Mouse (Mus musculus): ENCODE data around the gene Trmt112.

The Trmt112 gene

DNA sequence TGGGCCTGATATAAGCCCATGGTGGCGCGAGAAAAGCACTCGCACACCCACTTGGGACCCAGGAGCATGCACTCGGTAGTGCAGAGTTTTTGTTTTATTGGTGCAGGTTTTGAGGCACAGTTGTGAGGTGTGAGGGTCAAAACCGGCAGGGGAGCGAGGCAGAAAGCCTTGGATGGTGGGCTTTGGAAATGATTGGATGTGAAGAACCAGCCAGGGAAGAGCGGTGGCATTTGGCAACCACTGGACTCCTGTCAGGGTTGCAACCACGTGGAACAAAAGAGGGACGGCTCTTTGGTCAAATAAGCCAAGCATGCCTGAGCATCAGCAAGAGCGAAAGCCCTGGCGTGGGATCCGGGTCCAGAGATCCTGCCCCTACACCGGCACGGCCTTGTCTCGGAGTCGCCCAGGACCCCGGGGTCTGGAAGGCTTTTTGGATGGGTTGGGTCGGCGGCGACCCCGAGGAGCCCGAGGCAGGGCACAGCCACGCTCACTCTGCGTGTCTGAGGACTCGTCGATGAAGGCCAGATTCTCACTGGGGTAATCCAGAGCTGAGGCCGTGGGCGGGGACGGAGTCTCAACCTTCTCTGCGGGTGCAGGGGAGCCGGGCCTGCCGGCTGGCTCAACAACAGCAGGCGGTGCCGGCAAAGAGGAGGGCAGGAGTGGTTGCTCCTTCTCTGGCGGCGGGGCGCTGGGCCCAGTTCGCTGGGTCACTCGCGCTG is 16.3 kb downstream of the Trmt112 start:
- no peak for DNase-seq (ENCODE audit: low spot score)

DNA sequence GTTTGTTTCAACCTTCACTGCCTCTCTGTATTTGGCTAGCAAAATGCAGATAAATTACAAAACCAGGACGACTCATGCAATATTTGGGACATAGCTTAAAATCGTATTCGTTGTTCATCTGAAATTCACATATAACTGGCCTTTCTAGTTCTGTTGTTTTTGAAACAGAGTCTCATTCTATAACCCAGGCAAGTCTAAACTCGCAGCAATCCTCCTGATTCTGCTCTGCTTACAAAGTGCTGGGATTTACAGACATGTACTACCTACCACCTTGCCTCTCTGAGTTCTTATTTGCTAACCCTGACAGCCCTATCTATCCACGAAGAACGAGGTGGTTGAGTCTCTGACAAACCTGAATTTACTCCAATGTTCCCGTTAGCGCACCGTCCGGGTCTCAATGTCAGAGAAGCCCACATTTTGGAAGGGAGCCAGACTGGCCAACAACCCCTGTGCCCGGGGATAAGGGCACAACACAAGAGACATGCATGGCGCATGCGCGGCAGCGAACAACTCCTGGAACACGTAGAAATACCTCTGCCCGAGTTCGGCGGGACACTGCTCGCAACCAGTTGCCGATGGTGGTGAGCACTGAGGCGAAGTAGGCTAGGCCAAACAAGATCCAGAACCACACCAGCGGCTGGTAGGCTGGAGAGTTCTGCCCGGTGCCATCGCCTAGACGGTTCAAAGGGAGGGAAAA is 17.2 kb downstream of the Trmt112 start:
- DNase-seq (ENCODE audit: low spot score), result no peak

DNA sequence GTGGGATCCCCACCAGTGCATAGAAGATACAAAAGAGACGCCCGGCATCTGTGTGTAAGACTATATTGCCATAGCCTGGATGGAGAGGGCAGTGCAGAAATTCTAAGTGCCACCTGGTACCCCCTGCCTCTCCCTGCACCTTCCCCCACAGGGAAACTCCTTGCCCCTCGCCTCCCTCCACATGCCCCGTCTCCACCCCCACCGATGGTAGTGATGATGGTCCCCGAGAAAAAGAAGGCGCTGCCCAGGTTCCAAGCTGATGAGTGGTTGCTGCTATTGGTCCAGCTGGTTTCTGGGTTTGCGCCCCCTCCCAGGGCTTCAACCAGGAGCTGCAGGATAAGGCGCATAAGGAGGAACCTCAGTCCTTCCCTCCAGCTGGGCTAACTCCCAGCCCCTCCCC is 18.6 kb downstream of the Trmt112 start:
- no peak for DNase-seq (ENCODE audit: low spot score)

DNA sequence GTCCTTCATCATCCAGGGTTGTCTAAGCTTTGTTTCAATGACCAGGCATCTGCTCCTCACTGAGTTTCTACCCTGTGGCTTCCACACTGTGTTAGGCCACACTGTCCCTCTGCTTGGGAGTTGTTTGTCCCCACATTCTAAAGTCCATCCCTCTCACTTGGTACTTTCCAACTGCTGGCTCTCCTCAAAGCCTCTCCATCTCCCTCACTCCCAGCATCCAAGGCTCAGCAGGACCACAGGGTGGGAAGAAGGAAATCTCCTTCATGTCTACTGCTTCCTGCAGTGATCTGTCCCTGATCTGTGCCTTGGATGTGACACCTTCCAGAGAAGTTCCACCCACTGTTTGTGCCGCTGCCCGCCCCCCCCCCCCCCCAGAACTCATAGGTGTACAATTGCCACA is 21.5 kb downstream of the Trmt112 start:
- DNase-seq (ENCODE audit: low spot score), result no peak

DNA sequence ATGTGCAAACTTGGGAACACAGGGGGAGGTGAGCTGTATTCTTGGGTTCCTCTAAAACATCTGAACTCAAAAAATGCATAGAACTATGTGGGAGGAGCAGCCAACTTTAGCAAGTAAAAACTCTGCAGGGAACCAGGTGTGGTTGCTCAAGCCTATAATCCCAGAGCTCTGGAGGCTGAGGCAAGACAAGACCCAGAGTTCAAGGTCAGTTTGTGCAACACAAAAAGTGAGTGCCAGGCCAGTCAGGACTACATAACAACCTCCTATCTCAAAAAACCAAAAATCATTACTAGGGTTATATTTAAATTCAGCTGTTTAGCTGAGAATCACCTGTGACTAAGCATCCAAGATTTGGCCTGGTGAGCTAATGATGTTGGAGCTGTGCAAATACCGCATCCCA is 22.5 kb downstream of the Trmt112 start:
- no peak for DNase-seq (ENCODE audit: low spot score)

DNA sequence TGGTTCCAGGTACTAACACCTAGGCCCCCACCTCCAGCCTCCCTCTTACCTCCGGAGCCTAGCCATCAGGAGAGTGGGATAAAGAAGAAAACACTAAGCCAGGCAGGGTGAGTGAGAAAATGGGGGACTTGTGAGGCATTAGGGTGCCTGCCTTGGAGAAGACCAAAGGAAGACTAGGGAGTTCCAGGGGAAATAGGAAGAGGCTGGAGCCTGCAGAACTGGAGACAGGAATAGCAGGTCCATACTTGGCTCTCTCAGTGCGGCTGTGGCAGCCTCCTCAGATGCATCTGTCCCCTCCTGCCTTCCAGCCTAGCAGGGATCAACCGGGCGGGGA is 23.6 kb downstream of the Trmt112 start:
- DNase-seq (ENCODE audit: low spot score), result no peak

DNA sequence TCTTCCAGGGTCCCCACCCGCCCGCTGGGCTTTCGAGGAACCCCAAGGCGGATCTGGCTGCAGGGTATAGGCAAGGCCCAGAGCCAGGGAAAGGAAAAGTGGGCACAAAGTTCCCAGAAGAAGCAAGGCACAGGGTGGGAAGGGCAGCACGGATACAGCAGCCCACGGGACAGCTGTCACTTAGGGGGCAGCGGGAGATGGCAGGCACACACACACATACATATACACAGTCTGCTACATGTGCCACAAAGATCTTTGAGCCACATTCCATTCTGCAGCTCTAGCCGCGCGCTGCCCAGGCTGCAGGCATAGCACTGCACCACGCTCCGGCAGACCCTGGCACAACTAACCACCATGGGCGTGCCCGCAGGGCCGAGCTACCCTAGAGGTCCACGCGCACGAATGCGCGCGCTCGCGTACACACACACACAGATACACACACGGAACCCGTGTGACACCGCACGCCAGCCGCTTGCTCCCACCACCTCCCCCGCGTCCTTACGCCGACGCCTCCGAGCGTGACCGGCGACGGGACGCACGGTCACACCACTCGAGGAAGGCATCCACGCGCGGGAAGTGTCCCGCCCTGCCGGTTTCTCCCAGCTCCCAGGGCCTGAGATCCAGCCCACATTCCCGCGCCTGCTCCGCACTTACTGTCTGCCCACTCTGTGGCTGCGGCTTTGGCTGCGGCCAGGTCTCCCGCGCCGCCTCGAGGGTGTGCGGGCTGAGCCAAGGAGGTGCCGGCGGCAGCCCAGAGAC is 24.1 kb downstream of the Trmt112 start:
- no peak for DNase-seq (ENCODE audit: low spot score)

DNA sequence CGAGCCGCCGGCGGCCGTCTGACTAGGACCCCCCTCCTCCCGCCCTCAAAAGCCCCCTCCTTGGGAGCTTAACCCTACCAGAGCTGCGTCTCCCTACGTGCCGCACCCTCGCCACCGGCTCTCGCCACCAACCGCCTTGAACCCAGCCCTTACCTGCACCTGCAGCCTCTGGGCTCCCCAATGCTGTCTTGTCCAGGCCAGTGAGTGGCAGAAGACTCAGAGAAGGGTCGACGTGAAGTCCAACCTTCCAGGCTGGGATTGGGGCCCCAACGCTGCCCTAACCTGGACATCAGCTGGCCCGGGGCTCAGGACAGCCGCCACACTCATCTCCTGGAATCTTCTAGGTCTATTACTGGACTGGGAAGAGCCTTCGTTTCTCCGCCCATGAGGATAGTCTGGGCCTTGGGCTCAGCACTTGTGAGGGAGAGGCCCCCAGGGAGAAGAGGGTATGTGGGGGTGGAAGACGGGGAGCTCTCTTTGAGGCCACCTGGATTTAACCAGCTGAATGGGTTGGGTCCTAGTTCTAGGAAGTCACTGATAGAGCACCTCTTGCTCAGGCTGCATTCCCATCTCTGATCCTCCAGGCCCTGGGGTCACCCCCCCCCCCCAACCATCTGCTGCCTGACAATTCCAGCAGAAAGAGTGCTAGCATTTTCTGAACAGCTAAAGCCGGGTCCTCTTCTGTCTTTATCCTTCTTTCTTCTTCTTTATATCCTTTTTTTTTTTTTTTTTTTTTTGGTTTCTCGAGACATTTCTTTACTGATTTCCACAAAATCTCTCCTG is 24.9 kb downstream of the Trmt112 start, which contains the start of gene Kcnk4:
Gene Kcnk4, minus strand, starts transcription at position 321 of the 783 bp plus-strand sequence.
- DNase-seq (ENCODE audit: low spot score), result no peak

DNA sequence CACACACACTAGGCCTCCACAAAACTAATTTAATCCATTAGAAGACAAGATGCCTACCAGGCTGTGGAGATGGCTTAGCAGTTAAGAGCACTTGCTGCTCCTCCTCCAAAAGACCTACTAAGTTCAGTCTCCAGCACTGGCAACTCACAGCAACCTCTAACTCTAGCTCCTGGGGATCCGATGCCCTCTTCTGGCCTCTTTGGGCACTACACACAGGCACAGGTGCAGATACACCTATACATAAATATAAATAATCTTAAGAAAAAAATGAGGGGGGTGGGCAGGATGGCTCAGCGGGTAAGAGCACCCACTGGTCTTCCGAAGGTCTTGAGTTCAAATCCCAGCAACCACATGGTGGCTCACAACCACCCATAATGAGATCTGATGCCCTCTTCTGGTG is 26.8 kb downstream of the Trmt112 start:
- no peak for DNase-seq (ENCODE audit: low spot score)

DNA sequence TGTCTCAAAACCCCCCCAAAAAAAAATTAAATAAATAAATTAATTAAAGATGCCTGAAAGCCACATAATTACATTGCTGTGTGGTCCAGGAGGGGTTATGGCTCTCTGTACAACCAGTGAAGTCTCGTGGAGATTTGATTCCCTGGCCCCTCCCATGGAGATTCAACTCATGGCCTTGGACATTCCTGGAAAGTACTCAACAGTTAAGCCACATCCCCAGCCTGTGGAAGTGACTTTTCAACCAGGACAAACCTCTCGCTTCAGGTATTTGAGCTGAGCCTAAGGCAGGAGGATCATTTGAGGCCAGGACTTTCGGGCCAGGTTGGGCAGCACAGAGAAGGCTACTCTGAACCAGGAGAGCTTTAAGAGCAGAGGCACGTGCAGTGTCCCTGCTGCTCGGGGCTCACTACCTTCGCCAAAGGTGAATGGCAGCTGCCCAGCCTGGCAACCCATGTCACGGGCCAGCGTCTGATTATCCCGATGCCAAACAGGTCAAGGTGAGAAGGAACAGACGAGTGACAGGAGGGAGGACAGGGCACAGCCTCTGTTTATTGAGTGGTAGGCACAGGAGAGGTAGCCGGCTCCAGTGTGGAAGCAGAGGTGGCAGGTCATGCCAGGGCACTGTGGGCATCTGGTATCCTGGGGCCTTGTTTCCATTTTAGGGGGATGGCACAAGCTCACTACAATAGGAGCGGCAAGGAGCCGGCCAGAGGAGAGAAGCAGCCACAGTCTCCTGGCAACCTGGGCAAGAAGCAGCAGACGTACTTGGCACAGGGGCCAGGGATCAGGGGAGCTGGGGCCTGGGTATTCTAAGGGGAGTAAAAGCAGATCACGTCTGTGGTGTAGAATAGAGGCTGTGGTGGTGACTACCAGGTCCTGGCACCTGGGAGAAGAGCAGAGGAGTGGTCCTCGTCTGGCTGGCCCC is 28.3 kb downstream of the Trmt112 start:
- no peak for DNase-seq (ENCODE audit: low spot score)

DNA sequence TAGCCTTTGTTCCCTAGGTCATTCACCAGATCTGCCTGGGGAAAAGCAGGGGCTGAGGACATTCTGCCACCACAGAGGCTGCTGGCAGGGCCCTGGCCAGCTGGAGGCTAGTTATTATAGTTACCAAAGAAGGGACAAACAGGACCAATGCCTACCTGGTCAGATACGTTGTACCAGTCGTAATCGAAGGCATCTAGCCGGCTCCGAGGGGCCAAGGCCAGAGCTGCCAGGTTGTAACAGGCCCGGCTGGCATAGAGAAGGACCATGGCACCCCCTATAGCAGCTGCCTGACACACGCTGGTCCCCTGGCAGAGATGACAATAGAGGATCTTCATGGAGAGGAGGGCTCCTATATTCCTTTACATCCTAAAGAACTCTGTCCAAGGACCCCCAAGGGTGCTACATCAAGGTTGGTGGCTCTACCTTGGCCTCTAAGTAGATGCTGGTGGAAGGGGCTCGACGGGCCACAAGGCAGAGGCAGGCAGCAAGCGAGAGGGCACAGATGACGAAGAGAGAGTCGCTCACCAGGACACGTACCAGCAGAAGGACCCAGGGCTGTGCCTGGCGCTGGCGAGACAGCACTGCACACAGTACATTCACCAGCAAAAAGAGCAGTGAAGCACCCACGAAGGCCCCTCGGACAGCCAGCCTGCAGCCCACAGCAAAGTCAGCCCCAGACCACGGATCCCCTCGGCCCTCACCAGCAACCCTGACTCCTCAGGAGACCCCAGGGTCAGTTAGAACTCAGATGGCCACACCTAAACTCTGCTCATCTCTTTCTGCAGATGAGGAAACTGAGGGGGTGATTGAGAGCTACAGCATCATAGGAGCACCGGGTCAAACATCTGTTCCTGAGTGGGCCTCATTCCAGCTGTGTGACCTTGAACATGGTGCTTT is 29.9 kb downstream of the Trmt112 start:
- no peak for DNase-seq (ENCODE audit: low spot score)

DNA sequence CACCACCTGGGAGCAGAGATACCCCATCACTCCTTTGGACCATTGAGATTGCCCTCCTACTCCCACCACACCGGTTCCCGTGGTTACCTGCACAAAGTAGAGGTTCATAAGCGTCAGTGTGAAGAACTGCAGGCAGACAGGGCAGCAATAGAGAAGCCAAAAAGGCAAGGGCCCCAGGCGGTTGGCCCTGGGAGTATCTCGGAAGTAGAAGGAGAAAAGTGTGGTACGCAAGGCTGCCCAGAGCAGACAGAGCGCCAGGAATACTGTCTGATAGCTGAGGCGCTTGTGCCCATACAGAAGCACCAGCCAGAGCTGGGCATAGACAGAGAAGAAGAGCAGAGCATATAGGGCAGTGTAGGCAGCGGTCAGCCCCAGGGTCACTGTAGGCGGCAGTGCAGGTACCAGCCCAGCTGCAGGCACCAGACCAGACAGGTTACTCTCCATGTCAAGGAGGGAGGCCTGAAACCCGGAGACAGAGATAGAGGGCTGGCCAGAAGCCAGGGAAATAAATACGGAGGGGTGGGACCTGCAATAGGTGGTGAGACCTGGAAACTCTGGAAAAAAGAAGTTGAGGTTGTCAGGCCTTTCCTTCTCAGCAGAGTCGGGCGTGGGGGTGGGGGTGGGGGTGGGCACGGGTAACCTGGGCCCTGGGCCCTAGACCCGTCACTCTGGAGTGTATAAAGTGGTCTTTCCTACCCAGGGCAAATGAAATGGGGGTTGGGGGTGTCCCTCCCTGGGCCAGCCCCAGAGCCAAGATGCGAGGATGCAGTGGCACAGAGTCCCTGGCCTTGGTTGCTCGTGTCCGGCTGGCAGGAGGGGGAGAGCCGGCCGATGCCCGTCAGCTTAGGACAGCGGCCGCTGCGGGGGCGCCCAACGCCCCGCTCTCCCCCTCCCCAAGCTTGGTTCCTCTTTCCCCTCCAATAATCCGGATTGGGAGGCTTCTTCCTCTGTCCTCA is 31.2 kb downstream of the Trmt112 start:
- DNase-seq (ENCODE audit: low spot score), result no peak

DNA sequence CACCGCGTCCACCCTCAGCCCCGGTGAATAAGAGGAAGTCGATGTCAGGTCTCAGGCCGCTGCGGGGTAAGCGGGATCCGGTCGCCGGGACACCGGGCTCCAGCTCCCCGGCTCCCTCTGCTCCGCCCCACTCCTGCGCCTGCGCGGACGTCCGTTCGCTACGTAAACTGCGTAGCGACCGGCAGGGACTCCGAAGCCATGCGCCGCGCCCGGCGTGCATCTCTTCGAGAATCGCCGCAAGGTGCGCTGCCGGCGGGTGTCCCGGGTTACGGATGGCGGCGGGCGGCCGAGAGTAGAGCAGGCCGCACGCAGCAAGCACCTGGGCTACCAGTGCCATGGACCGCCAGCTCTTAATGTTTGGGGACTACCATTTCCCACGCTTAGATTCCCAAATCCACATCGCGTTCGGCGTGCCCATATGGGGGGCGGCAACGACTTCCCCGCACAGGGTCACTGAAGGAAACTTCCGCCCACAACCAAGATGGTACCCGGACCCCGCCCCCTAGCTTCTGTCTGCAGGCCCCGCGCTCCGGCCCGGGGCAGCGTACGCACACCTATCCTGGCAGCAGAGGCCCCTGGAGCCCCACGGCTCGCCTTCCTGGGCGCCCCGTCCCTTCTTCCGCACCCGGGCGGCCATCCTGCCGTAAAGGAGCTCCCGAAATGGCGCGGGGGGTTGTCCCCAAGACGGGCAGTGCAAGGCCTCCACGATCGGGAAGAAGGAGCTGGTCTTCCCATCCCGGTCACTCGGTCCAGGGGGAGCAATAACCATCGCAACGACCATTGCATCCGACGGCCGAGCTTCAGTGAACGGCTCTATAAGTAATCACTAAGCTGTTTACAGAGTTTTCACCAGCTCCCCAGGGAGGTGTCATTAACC is 32.1 kb downstream of the Trmt112 start, which contains the start of gene Bad:
Gene Bad, plus strand, starts transcription at position 490 of the 877 bp plus-strand sequence.
- peak; percentile 85 for DNase-seq (ENCODE audit: low spot score)

DNA sequence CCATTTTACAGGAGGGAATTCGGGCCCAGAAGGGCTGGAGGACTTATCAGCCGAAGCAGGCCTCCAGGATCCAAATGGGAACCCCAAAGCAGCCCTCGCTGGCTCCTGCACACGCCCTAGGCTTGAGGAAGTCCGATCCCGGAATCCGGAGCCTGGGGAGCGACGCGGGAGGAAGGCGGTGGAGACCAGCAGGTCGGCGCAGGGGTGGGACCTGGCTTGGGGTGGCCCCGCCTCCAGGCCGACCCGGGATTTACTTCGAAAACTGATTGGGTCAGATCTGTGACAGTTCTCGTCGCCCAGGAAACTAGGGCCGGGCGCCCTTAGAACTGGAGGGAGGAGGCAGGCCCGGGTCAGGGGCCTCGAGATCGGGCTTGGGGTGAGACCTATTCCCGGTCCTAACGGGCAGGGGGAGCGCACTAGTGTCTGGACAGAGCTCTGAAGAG is 32.8 kb downstream of the Trmt112 start, which contains the start of gene Gpr137:
Gene Gpr137, minus strand, starts transcription at position 232 of the 443 bp plus-strand sequence.
- DNase-seq (ENCODE audit: low spot score), result peak; percentile 95

DNA sequence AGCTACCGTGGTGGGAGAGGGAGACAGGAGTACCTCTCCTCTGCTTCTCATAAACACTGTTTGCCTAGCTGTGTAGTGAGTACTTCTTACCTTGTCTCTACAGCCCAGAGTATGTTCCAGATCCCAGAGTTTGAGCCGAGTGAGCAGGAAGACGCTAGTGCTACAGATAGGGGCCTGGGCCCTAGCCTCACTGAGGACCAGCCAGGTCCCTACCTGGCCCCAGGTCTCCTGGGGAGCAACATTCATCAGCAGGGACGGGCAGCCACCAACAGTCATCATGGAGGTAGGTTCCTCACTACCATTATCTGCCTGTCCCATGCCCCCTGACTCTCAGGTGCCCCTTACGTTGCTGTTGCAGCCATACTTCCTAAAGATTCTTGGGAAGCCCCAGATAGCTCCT is 33.3 kb downstream of the Trmt112 start:
- no peak for DNase-seq (ENCODE audit: low spot score)

DNA sequence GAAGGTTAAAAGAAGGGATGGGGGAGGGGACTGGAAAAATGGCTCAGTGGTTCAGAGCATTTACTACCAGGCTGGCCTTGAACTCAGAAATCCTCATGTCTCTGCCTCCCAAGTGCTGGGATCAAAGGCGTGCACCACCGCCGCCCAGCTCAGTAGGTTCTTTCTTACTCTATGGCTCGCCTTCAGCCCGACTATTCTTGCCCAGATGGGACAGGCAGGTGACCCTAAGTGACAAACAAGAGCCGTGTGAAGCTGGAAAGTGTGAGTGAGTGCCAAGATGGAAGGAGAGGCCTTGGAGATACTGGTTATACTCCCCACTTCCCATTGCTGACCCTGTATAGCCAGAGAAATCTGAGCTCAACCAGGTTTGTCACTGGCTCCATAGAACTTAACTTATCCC is 34.2 kb downstream of the Trmt112 start:
- DNase-seq (ENCODE audit: low spot score), result no peak

DNA sequence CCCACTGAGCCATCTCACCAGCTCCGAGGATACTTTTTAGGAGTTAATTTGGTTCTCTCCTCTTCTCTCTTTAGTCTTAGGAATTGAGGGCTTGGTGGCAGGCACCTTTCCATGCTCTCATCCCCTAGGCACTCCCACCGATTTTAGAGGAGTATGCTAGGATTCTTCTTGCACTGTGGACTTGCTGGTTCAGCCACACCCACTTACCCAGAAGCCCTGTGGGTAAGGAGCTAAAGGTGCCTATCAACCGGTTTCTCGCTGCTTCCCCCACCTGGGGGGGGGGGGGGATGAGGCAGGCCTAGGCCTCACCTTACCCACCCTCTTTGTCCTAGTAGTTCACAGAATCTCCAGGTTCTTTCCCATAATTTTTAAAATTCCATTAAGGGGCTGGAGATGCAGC is 38.2 kb downstream of the Trmt112 start:
- no peak for DNase-seq (ENCODE audit: low spot score)

DNA sequence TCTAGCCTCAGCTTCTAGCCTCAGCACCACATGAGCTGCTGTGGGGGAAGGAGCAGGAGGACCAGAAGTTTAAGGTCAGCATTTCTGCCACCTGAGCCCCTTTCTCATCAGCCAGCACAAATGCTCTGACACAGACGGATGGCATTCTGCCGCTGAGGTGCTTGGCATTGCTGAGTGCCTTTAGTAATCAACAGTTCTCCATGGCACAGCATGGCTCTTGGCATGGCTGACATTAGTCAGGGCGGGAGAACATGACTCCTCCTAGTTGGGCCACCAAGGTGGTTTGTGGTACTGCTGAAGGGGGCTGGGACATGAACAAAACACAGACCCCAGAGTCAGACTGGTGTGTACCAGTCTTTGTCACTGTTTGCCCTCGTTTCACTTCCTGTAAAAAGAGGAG is 38.7 kb downstream of the Trmt112 start:
- no peak for DNase-seq (ENCODE audit: low spot score)

Data from ovary, adult 18-20 months (tissue).